Mouse (Mus musculus): ENCODE data around the gene Cib1. TPM values are rescaled to one million over a fixed set of nuclear protein-coding genes. Genes with fewer than 3 reads are reported as not detected.

The Cib1 gene
- polyA plus RNA-seq, 1 experiment: 35.9 TPM

GRCm38 (mm10) chr7:80264606-80265005, 32.0 kb upstream of the Cib1 start:
- Histone ChIP-seq H3K27ac (ENCODE audit: insufficient read depth, low read length) (no peak overlapping the region), H3K4me3 (ENCODE audit: insufficient read depth, low read length) (no peak overlapping the region), H3K4me1 (ENCODE audit: control insufficient read depth, insufficient read depth, low read length) (peaks cover 3% of the 10 kb centered on the region; the same call in 1 of the 2 replicates)
- TF ChIP-seq CTCF (IDR thresholded peaks at IDR 0.05; ENCODE audit: extremely low read depth, insufficient read depth, low read length): no peak
- TF ChIP-seq POLR2A (IDR thresholded peaks at IDR 0.05; ENCODE audit: extremely low read depth, insufficient read depth, low read length): no peak

GRCm38 (mm10) chr7:80261372-80261990, 28.9 kb upstream of the Cib1 start:
- TF ChIP-seq POLR2A (IDR thresholded peaks at IDR 0.05; ENCODE audit: extremely low read depth, insufficient read depth, low read length): peak; percentile 41; the same call in 1 of the 2 replicates
- TF ChIP-seq CTCF (IDR thresholded peaks at IDR 0.05; ENCODE audit: extremely low read depth, insufficient read depth, low read length): no peak
- peaks cover 2% of the 10 kb centered on the region; the same call in 1 of the 2 replicates for H3K4me1 ChIP-seq (ENCODE audit: control insufficient read depth, insufficient read depth, low read length)
- H3K4me3 ChIP-seq (ENCODE audit: insufficient read depth, low read length): peak overlapping the region; percentile 86
- peak overlapping the region; percentile 36 for H3K27ac ChIP-seq (ENCODE audit: insufficient read depth, low read length)

- Histone ChIP-seq H3K4me3 (ENCODE audit: insufficient read depth, low read length) (peak within 1 kb of the TSS; percentile 86), H3K27ac (ENCODE audit: insufficient read depth, low read length) (peak within 1 kb of the TSS; percentile 36), H3K4me1 (ENCODE audit: control insufficient read depth, insufficient read depth, low read length) (peaks cover 2% of the 10 kb centered on the region; the same call in 1 of the 2 replicates)
- peak; percentile 90 for TF ChIP-seq POLR2A (IDR thresholded peaks at IDR 0.05; ENCODE audit: extremely low read depth, insufficient read depth, low read length)
- 0 out of 2 replicates have a peak, but pooled peaks have one; percentile 4 for TF ChIP-seq CTCF (IDR thresholded peaks at IDR 0.05; ENCODE audit: extremely low read depth, insufficient read depth, low read length)
Measured at GRCm38 (mm10) chr7:80260625-80261371, 28.2 kb upstream of the Cib1 start, which contains the start of gene Ngrn. TSS of gene Ngrn (plus strand) at chr7:80261215.

GRCm38 (mm10) chr7:80257706-80258105, 25.1 kb upstream of the Cib1 start:
- H3K27ac ChIP-seq (ENCODE audit: insufficient read depth, low read length): no peak overlapping the region
- TF ChIP-seq POLR2A (IDR thresholded peaks at IDR 0.05; ENCODE audit: extremely low read depth, insufficient read depth, low read length) (no peak), CTCF (IDR thresholded peaks at IDR 0.05; ENCODE audit: extremely low read depth, insufficient read depth, low read length) (no peak)
- H3K4me1 ChIP-seq (ENCODE audit: control insufficient read depth, insufficient read depth, low read length): peaks cover 2% of the 10 kb centered on the region; the same call in 1 of the 2 replicates
- no peak overlapping the region for H3K4me3 ChIP-seq (ENCODE audit: insufficient read depth, low read length)

DNA sequence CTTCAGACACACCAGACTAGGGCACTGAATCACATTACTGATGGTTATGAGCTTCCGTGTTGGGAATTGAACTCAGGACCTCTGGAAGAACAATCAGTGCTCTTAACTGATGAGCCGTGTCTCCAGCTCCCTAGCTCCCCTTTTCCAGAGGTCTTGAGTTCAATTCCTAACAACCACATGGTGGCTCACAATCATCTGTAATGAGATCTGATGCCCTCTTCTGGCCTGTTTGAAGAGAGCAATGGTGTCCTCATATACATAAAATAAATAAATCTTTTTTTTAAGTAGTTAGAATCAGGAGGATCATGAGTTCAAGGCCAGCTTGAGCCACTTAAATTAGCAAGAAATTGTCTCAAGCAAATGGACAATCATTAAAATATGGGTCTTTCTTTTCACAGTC, 23.4 kb upstream of the Cib1 start:
- TF ChIP-seq POLR2A (IDR thresholded peaks at IDR 0.05; ENCODE audit: extremely low read depth, insufficient read depth, low read length) (no peak), CTCF (IDR thresholded peaks at IDR 0.05; ENCODE audit: extremely low read depth, insufficient read depth, low read length) (no peak)
- Histone ChIP-seq H3K27ac (ENCODE audit: insufficient read depth, low read length) (no peak overlapping the region), H3K4me3 (ENCODE audit: insufficient read depth, low read length) (no peak overlapping the region), H3K4me1 (ENCODE audit: control insufficient read depth, insufficient read depth, low read length) (no peaks in the 10 kb centered on the region)

DNA sequence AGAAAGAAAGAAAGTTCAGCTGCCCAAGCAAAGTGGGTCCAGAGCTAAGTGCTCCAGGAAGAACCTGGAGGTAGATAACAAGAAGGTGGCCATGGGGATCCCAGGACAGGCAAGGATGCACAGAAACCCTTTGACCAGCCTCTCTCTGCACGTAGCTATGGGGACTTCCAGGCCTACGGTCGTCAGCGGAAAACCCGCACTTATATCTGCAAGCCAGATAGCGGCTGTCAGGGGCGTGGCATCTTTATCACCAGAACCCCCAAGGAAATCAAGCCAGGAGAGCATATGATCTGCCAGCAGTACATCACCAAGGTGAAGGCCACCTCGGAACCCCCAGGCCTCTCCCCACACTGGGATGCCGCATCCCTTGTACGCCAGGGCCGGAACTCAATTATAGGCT, 20.3 kb upstream of the Cib1 start:
- no peak overlapping the region for H3K27ac ChIP-seq (ENCODE audit: insufficient read depth, low read length)
- no peak overlapping the region for H3K4me3 ChIP-seq (ENCODE audit: insufficient read depth, low read length)
- no peak for TF ChIP-seq CTCF (IDR thresholded peaks at IDR 0.05; ENCODE audit: extremely low read depth, insufficient read depth, low read length)
- TF ChIP-seq POLR2A (IDR thresholded peaks at IDR 0.05; ENCODE audit: extremely low read depth, insufficient read depth, low read length): no peak
- no peaks in the 10 kb centered on the region for H3K4me1 ChIP-seq (ENCODE audit: control insufficient read depth, insufficient read depth, low read length)

DNA sequence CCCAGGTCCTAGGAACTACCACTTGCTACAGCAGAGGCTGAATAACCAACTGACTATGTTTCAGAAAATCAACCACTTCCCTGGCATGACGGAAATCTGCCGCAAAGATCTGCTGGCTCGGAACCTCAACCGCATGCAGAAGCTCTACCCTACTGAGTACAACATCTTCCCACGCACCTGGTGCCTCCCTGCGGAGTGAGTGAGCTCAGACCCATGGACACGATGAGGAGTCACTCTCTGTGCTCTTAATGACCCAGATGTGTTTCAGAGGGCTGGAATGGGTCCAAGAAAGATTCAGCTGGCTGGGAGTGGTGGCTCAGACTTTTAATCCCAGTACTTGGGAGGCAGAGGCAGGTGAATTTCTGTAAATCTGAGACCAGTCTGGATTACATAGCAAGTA, 19.8 kb upstream of the Cib1 start:
- TF ChIP-seq CTCF (IDR thresholded peaks at IDR 0.05; ENCODE audit: extremely low read depth, insufficient read depth, low read length): no peak
- TF ChIP-seq POLR2A (IDR thresholded peaks at IDR 0.05; ENCODE audit: extremely low read depth, insufficient read depth, low read length): no peak
- H3K4me3 ChIP-seq (ENCODE audit: insufficient read depth, low read length): no peak overlapping the region
- H3K4me1 ChIP-seq (ENCODE audit: control insufficient read depth, insufficient read depth, low read length): no peaks in the 10 kb centered on the region

GRCm38 (mm10) chr7:80246859-80247258, 14.2 kb upstream of the Cib1 start:
- Histone ChIP-seq H3K27ac (ENCODE audit: insufficient read depth, low read length) (no peak overlapping the region), H3K4me3 (ENCODE audit: insufficient read depth, low read length) (peak overlapping the region; percentile 50; the same call in 1 of the 2 replicates), H3K4me1 (ENCODE audit: control insufficient read depth, insufficient read depth, low read length) (no peaks in the 10 kb centered on the region)
- TF ChIP-seq POLR2A (IDR thresholded peaks at IDR 0.05; ENCODE audit: extremely low read depth, insufficient read depth, low read length): no peak
- TF ChIP-seq CTCF (IDR thresholded peaks at IDR 0.05; ENCODE audit: extremely low read depth, insufficient read depth, low read length): no peak

More for the DNA sequence above, 19.8 kb upstream of the Cib1 start:
- no peak overlapping the region for H3K27ac ChIP-seq (ENCODE audit: insufficient read depth, low read length)

GRCm38 (mm10) chr7:80246148-80246721, 13.6 kb upstream of the Cib1 start, which contains the start of gene Ttll13:
TSS of gene Ttll13 (plus strand) at chr7:80246376.
- 0 out of 2 replicates have a peak within 1 kb of the TSS, but pooled peaks have one; percentile 29 for H3K27ac ChIP-seq (ENCODE audit: insufficient read depth, low read length)
- no peak for TF ChIP-seq CTCF (IDR thresholded peaks at IDR 0.05; ENCODE audit: extremely low read depth, insufficient read depth, low read length)
- TF ChIP-seq POLR2A (IDR thresholded peaks at IDR 0.05; ENCODE audit: extremely low read depth, insufficient read depth, low read length): 0 out of 2 replicates have a peak, but pooled peaks have one; percentile 48
- H3K4me3 ChIP-seq (ENCODE audit: insufficient read depth, low read length): peak within 1 kb of the TSS; percentile 50
- no peaks in the 10 kb centered on the region for H3K4me1 ChIP-seq (ENCODE audit: control insufficient read depth, insufficient read depth, low read length)
